Mouse (Mus musculus) erythroid progenitor cell, adult 5-6 weeks (primary cell): Measurements from ENCODE around the gene Ccdc97. TPM values are rescaled to one million over a fixed set of nuclear protein-coding genes. Genes with fewer than 3 reads are reported as not detected.

Source experiments
- ATAC-seq: replicated peaks from 2 replicates; pipeline ENCODE4 v1.8.0; 2016; ENCODE audit warnings: moderate number of reproducible peaks, mild to moderate bottlenecking, moderate TSS enrichment, inconsistent platforms; ENCODE audit not compliant: poor library complexity, low FRiP score, severe bottlenecking
- total RNA-seq, 2 experiments: library from RNA; stranded (forward) in 1 of 2; stranded (reverse) in 1 of 2; fragments of 150-400 nt in 1 of 2; fragments of 186-747, 209-891 nt in 1 of 2; gene quantifications; 2 replicates each; pipeline versions ENCODE4 v1.2.3 to v1.2.4; 2015 to 2017; ENCODE audit warnings: low replicate concordance in 2 of 2

Ccdc97 gene
- total RNA-seq, 2 experiments from 2014 or later, result 13.9 to 28.1 TPM

- ATAC-seq, result no peak
Measured at GRCm38 (mm10) chr7:25674297-25674696, 44.6 kb downstream of the Ccdc97 start.

DNA sequence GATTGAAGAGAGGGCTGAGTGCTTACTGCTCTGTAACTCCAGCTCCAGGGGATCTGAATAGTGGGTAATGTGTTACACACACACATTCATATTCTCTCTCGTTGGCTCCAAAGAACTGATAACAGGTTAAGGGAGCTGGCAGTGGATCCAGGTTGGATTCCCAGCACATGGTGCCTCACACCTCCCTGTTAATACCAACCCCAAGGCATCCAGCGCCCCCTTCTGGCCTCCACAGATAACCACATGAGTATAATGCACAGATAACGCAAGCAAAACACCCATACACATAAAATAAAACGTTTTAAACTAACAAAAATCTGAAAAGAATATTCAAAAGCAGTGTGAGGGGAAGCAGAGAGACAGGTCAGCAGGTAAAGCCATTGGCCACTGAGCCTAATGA, 46.4 kb downstream of the Ccdc97 start:
- no peak for ATAC-seq

- ATAC-seq, result no peak
Measured at GRCm38 (mm10) chr7:25671686-25672085, 47.2 kb downstream of the Ccdc97 start.

- ATAC-seq, result no peak
Measured at GRCm38 (mm10) chr7:25670096-25670495, 48.8 kb downstream of the Ccdc97 start.

DNA sequence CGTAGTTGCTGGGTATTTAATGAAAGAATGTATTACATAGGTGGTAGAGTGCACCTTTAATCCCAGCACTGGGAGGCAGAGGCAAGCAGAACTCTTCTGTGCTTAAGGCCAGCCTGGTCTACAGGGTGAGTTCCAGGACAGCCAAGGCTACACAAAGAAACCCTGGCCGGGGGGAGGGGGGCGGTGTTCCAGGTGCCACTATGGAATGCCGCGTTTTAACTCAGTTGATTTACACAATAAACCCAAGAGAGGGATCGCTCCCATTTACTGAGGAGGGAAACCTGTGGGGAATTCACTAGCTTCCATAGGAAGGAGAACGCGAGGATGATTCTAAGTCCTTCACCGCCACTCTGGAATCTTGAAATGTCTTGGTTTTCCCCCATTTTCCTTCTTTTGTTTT, 49.3 kb downstream of the Ccdc97 start:
- ATAC-seq, result no peak

DNA sequence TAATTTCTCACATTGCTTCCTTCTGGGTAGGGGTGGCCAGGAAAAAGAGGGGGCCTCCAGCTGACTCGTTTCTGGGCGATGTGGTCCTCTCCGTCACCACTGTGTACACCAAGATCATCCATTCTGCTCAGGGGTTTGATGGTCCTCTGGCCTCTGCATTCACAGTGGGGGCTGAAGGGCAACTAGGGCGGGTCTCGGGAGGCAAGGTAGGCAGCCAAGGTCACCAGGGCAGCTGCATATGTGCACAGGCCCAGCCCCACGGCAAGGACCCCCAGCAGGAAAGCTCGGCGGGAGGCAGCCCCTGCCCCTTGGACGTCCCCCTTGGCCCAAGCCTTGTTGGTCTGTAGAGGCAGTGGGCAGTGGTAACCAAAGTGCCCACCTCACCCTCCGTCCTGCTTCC, 49.7 kb downstream of the Ccdc97 start:
- ATAC-seq, result no peak

DNA sequence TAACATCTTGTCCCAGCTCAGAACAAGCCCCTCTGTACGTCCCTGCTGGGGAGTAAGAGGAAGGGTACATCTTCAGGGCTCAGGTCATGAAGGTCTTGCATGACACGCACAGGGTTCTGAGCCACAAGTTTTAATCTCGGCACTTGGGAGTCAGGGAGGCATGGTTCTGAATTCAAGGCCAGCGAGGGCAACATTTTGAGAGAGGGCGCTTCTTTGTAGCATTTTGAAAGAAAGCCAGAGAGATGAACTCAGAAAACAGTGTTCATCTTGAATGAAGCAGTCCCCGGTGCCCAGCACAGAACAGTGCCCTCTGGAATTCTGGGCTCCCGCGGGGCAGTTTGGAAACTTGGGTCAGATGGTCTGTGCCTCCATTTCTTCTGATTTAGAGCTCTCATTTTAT, 52.5 kb downstream of the Ccdc97 start:
- no peak for ATAC-seq

Other genes with a start within 250 kb of the Ccdc97 start
- gene Ceacam1, start 241.5 kb downstream of the Ccdc97 start, total RNA-seq (2015; ENCODE audit: low replicate concordance), result 52.0 and 58.4 TPM in 2 replicates
- gene Ceacam1, start 241.5 kb downstream of the Ccdc97 start, total RNA-seq (2017; ENCODE audit: low replicate concordance), result 9.5 and 13.3 TPM in 2 replicates
- gene Ceacam2, start 179.2 kb downstream of the Ccdc97 start, total RNA-seq (2015; ENCODE audit: low replicate concordance), result not detected in 2 replicates
- not detected in 2 replicates for gene Ceacam2, start 179.2 kb downstream of the Ccdc97 start, total RNA-seq (2017; ENCODE audit: low replicate concordance)
- gene Erich4, start 103.2 kb downstream of the Ccdc97 start, total RNA-seq (2015; ENCODE audit: low replicate concordance), result not detected in 2 replicates
- not detected in 2 replicates for gene Erich4, start 103.2 kb downstream of the Ccdc97 start, total RNA-seq (2017; ENCODE audit: low replicate concordance)
- 3.4 and 7.9 TPM in 2 replicates for gene Dmac2, start 99.7 kb downstream of the Ccdc97 start, total RNA-seq (2015; ENCODE audit: low replicate concordance)
- gene Dmac2, start 99.7 kb downstream of the Ccdc97 start, total RNA-seq (2017; ENCODE audit: low replicate concordance), result 3.0 and 8.5 TPM in 2 replicates
- gene B3gnt8, start 92.4 kb downstream of the Ccdc97 start, total RNA-seq (2015; ENCODE audit: low replicate concordance), result 2.5 and 3.8 TPM in 2 replicates
- 1.7 and 2.4 TPM in 2 replicates for gene B3gnt8, start 92.4 kb downstream of the Ccdc97 start, total RNA-seq (2017; ENCODE audit: low replicate concordance)
- gene Bckdha, start 60.1 kb downstream of the Ccdc97 start, total RNA-seq (2015; ENCODE audit: low replicate concordance), result 6.7 and 10.5 TPM in 2 replicates
- 3.2 and 11.4 TPM in 2 replicates for gene Bckdha, start 60.1 kb downstream of the Ccdc97 start, total RNA-seq (2017; ENCODE audit: low replicate concordance)
- 16.2 and 23.1 TPM in 2 replicates for gene Exosc5, start 59.9 kb downstream of the Ccdc97 start, total RNA-seq (2015; ENCODE audit: low replicate concordance)
- gene Exosc5, start 59.9 kb downstream of the Ccdc97 start, total RNA-seq (2017; ENCODE audit: low replicate concordance), result 4.9 and 11.7 TPM in 2 replicates
- gene Tmem91, start 43.9 kb downstream of the Ccdc97 start, total RNA-seq (2015; ENCODE audit: low replicate concordance), result not detected in 2 replicates
- 4.2 TPM in 1 of 2 replicates, not detected in the other for gene Tmem91, start 43.9 kb downstream of the Ccdc97 start, total RNA-seq (2017; ENCODE audit: low replicate concordance)
- gene B9d2, start 38.3 kb downstream of the Ccdc97 start, total RNA-seq (2015; ENCODE audit: low replicate concordance), result 8.4 and 8.6 TPM in 2 replicates
- 2.1 and 10.1 TPM in 2 replicates for gene B9d2, start 38.3 kb downstream of the Ccdc97 start, total RNA-seq (2017; ENCODE audit: low replicate concordance)
- 72.4 and 95.2 TPM in 2 replicates for gene Tgfb1, start 32.1 kb downstream of the Ccdc97 start, total RNA-seq (2015; ENCODE audit: low replicate concordance)
- 15.0 and 19.8 TPM in 2 replicates for gene Tgfb1, start 32.1 kb downstream of the Ccdc97 start, total RNA-seq (2017; ENCODE audit: low replicate concordance)
- 186 and 195 TPM in 2 replicates for gene Hnrnpul1, start 35.7 kb upstream of the Ccdc97 start, total RNA-seq (2015; ENCODE audit: low replicate concordance)
- gene Hnrnpul1, start 35.7 kb upstream of the Ccdc97 start, total RNA-seq (2017; ENCODE audit: low replicate concordance), result 179 and 256 TPM in 2 replicates
- 51.9 and 61.6 TPM in 2 replicates for gene Axl, start 69.6 kb upstream of the Ccdc97 start, total RNA-seq (2015; ENCODE audit: low replicate concordance)
- gene Axl, start 69.6 kb upstream of the Ccdc97 start, total RNA-seq (2017; ENCODE audit: low replicate concordance), result 27.2 and 58.7 TPM in 2 replicates
- gene Cyp2s1, start 97.8 kb upstream of the Ccdc97 start, total RNA-seq (2015; ENCODE audit: low replicate concordance), result not detected in 2 replicates
- gene Cyp2s1, start 97.8 kb upstream of the Ccdc97 start, total RNA-seq (2017; ENCODE audit: low replicate concordance), result not detected in 2 replicates
- gene Cyp2b10, start 178.5 kb upstream of the Ccdc97 start, total RNA-seq (2015; ENCODE audit: low replicate concordance), result not detected in 2 replicates
- gene Cyp2b10, start 178.5 kb upstream of the Ccdc97 start, total RNA-seq (2017; ENCODE audit: low replicate concordance), result not detected in 2 replicates